Mouse (Mus musculus) cerebellum, adult 2 months (tissue): ENCODE measurements around the gene Naa25. TPM values are rescaled to one million over a fixed set of nuclear protein-coding genes. Genes with fewer than 3 reads are reported as not detected.

Experiments
- DNase-seq, 2 experiments: peaks; one replicate each; pipeline ENCODE4 v3.0.0; 2021
- H3K27ac ChIP-seq: fragments of 200-500 bp; 2 replicates; pipeline ENCODE4 v1.5.1; 2012; ENCODE audit warnings: low read length, control low read depth, inconsistent platforms; ENCODE audit not compliant: insufficient read depth
- H3K27me3 ChIP-seq: fragments of 200-500 bp; 2 replicates; pipeline ENCODE4 v1.6.1; 2012; ENCODE audit warnings: inconsistent platforms, mild to moderate bottlenecking, low read length, moderate library complexity; ENCODE audit not compliant: control insufficient read depth, insufficient read depth
- H3K4me1 ChIP-seq: fragments of 200-500 bp; 2 replicates; pipeline ENCODE4 v1.6.1; 2011; ENCODE audit warnings: low read length; ENCODE audit not compliant: control insufficient read depth, insufficient read depth
- H3K4me3 ChIP-seq: fragments of 200-500 bp; replicated peaks from 2 replicates; pipeline ENCODE3; 2011; ENCODE audit warnings: mild to moderate bottlenecking, low read depth, low read length, control low read depth; ENCODE audit not compliant: insufficient read depth
- CTCF ChIP-seq: fragments of 200-500 bp; IDR thresholded peaks from 2 replicates; pipeline ENCODE4 v1.5.1; 2011; ENCODE audit warnings: low read depth, mild to moderate bottlenecking, control low read depth, low read length, moderate library complexity, borderline replicate concordance; ENCODE audit not compliant: insufficient read depth
- POLR2A ChIP-seq: fragments of 200-500 bp; IDR thresholded peaks from 2 replicates; pipeline ENCODE4 v1.6.1; 2011; ENCODE audit warnings: low read length, control low read depth, borderline replicate concordance; ENCODE audit not compliant: insufficient read depth
- WGBS: fragments of 180-500 bp; shearing (Covaris S2); methylation state at CpG from one replicate; pipeline ENCODE4 v1.1.7; 2018; 5-methylcytosine and 5-hydroxymethylcytosine counted together
- polyA plus RNA-seq: library from polyadenylated mRNA; depleted of rRNA; stranded (reverse); fragments of >200 nt; gene quantifications from 2 replicates; pipeline ENCODE4 v1.2.3, GENCODE M21; 2012

Gene Naa25
- polyA plus RNA-seq, 1 experiment = 19.6 TPM

DNA sequence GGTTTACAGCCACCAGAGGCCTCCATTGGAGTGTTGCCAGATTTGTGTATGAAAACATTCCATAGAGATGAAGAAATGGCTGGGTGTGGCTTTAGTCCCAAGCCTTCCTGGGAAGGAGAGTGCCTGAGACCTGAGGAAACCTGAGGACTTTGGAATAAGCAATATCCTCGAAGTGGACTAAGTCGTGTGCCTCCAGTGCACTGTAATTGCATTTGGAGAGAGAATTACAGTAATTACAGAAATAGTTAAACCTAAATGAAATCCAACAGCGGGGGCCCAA is 56.7 kb downstream of the Naa25 start:
- H3K4me1 ChIP-seq = peaks cover 4% of the 10 kb centered on the region; the same call in 1 of the 2 replicates
- TF ChIP-seq CTCF (no peak), POLR2A (no peak)
- H3K27ac ChIP-seq = no peak overlapping the region
- DNase-seq = no peak
- no peaks in the 10 kb centered on the region for H3K27me3 ChIP-seq
- WGBS = 97% methylated on average over 3 of the region's 3 CpGs
- no peak overlapping the region for H3K4me3 ChIP-seq

GRCm38 (mm10) chr5:121455510-121456265 is 58.0 kb downstream of the Naa25 start:
- Histone ChIP-seq H3K4me3 (no peak overlapping the region), H3K27ac (no peak overlapping the region), H3K27me3 (no peaks in the 10 kb centered on the region), H3K4me1 (peaks cover 4% of the 10 kb centered on the region; the same call in 1 of the 2 replicates)
- 71% methylated on average over 9 of the region's 9 CpGs for WGBS
- no peak for TF ChIP-seq CTCF
- TF ChIP-seq POLR2A = no peak
- DNase-seq = no peak

DNA sequence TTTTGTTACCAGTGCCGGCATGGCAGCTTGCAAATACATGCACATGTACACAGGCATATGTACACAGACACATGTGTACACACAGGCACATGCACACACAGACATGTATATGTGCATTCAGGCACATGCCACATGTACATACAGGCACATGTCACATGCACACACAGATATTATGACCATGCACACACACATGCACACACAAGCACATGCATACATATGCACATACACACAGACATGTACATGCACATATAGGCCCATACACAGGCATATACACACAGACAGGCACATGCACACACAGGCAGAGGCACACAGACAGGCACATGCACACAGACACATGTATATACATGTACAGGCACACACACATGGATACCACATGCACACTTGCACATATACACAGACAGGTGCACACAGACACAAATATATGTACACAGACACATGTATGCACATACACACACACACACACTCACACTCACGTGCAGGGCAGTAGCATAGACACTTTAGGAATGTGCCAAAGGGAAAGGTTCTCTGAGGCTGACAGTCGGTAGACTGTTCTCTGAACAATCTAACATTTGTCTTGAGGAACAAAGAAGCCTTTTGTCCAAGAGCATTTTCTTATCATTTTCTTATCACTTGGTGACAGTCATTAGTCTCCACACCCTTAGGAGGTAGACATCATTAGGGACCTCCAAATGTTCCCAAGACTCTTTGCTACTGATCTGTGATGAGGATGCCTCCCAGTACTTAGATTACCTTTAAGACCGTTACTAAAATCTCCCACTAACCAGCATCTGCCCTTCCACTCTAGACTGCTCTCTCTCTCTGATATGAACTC is 63.8 kb downstream of the Naa25 start:
- TF ChIP-seq CTCF (no peak), POLR2A (no peak)
- Histone ChIP-seq H3K27ac (no peak overlapping the region), H3K27me3 (no peaks in the 10 kb centered on the region), H3K4me1 (no peaks in the 10 kb centered on the region), H3K4me3 (no peak overlapping the region)
- no peak for DNase-seq
- 65% methylated on average over 4 of the region's 4 CpGs for WGBS

- H3K4me3 ChIP-seq = no peak overlapping the region
- H3K4me1 ChIP-seq = no peaks in the 10 kb centered on the region
- TF ChIP-seq POLR2A (no peak), CTCF (no peak)
- H3K27ac ChIP-seq = no peak overlapping the region
- WGBS = 31% methylated on average over 1 of the region's 1 CpGs
- no peak for DNase-seq
- H3K27me3 ChIP-seq = no peaks in the 10 kb centered on the region
Measured at GRCm38 (mm10) chr5:121462171-121462502, 64.4 kb downstream of the Naa25 start.

GRCm38 (mm10) chr5:121462967-121463366 is 65.2 kb downstream of the Naa25 start:
- no peak for TF ChIP-seq CTCF
- TF ChIP-seq POLR2A = no peak
- no peak overlapping the region for H3K27ac ChIP-seq
- H3K4me3 ChIP-seq = no peak overlapping the region
- H3K27me3 ChIP-seq = no peaks in the 10 kb centered on the region
- WGBS = 72% methylated on average over 5 of the region's 5 CpGs
- no peaks in the 10 kb centered on the region for H3K4me1 ChIP-seq
- DNase-seq = no peak

DNA sequence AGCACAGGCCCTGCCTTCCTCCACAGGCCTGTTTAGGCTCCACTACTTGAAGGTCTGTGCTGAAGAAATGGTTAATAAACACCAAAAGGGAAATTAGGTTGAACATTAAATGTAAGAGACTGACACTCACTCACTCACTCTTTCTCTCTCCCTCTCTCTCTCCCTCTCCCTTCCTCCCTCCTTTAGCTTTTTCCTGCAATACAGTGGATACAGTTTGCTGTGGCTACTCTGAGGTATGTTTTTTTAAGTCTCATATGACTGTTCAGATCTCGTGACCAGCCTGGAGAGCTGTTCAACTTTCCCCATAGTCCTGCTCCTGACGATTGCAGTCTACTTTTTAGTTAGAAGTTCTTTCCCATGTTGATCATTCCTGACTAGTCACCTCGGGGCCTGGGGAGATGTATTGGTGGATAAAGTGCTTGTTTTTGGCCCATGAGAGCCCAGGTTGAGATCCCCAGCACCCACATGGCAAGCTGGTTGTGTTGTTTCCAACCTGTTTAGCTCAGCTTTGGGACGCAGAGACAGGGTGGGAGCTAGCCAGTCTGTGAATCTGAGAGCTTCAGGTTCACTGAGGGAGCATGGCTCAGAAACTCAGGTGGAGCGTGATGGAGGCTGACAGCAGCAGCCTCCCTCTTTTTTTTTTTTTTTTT is 66.0 kb downstream of the Naa25 start:
- TF ChIP-seq POLR2A = no peak
- TF ChIP-seq CTCF = no peak
- Histone ChIP-seq H3K4me3 (no peak overlapping the region), H3K4me1 (no peaks in the 10 kb centered on the region), H3K27me3 (no peaks in the 10 kb centered on the region), H3K27ac (no peak overlapping the region)
- no peak for DNase-seq
- WGBS = 75% methylated on average over 5 of the region's 5 CpGs

GRCm38 (mm10) chr5:121469566-121469965 is 71.8 kb downstream of the Naa25 start:
- WGBS = 54% methylated on average over 3 of the region's 3 CpGs
- H3K27ac ChIP-seq = no peak overlapping the region
- no peak for TF ChIP-seq CTCF
- no peak for TF ChIP-seq POLR2A
- DNase-seq = no peak
- no peaks in the 10 kb centered on the region for H3K27me3 ChIP-seq
- H3K4me3 ChIP-seq = no peak overlapping the region
- no peaks in the 10 kb centered on the region for H3K4me1 ChIP-seq

DNA sequence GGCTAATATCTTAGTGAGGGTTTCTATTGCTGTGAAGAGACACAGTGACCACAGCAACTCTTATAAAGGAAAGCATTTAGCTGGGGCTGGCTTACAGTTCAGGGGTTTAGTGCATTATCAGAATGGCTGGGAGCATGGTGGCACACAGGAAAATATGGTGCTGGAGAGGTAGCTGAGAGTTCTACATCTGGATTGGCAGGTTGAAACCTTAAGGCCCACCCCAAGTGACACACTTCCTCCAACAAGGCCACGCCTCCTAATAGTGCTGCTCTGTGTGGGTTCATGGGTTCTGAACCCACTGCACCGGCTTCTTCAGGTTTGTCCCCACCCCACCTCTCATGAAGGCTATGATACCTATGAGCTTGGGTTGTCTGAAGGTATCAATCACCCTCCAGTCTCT is 74.7 kb downstream of the Naa25 start:
- no peak overlapping the region for H3K27ac ChIP-seq
- DNase-seq = no peak
- no peak overlapping the region for H3K4me3 ChIP-seq
- no peaks in the 10 kb centered on the region for H3K27me3 ChIP-seq
- no peak for TF ChIP-seq POLR2A
- no peak for TF ChIP-seq CTCF
- WGBS = 89% methylated on average over 2 of the region's 2 CpGs
- no peaks in the 10 kb centered on the region for H3K4me1 ChIP-seq
